Mouse (Mus musculus): Measurements from ENCODE around the gene Dnaja4. TPM values are rescaled to one million over a fixed set of nuclear protein-coding genes. Genes with fewer than 3 reads are reported as not detected.

Dnaja4 gene
- total RNA-seq, 2 experiments from 2014 or later, result 25.6 to 30.8 TPM

- peak; percentile 79 to 86 for DNase-seq (ENCODE audit: low spot score in 2 of 2)
Measured at GRCm38 (mm10) chr9:54699345-54700173, 886 bp downstream of the Dnaja4 start.

GRCm38 (mm10) chr9:54700174-54700475 lies 1.5 kb downstream of the Dnaja4 start:
- DNase-seq (ENCODE audit: low spot score in 2 of 2), result no peak

GRCm38 (mm10) chr9:54700746-54701145 lies 2.1 kb downstream of the Dnaja4 start:
- DNase-seq (ENCODE audit: low spot score in 2 of 2), result no peak

- DNase-seq (ENCODE audit: low spot score in 2 of 2), result no peak
Measured at GRCm38 (mm10) chr9:54702581-54702980, 3.9 kb downstream of the Dnaja4 start.

- no peak for DNase-seq (ENCODE audit: low spot score in 2 of 2)
Measured at GRCm38 (mm10) chr9:54704361-54704760, 5.7 kb downstream of the Dnaja4 start.

GRCm38 (mm10) chr9:54705561-54705960 lies 6.9 kb downstream of the Dnaja4 start:
- DNase-seq (ENCODE audit: low spot score in 2 of 2), result no peak

GRCm38 (mm10) chr9:54707288-54707999 lies 8.8 kb downstream of the Dnaja4 start:
- DNase-seq (ENCODE audit: low spot score in 2 of 2), result no peak

GRCm38 (mm10) chr9:54708085-54708484 lies 9.4 kb downstream of the Dnaja4 start:
- DNase-seq (ENCODE audit: low spot score in 2 of 2), result no peak

GRCm38 (mm10) chr9:54715776-54716175 lies 17.1 kb downstream of the Dnaja4 start:
- DNase-seq (ENCODE audit: low spot score in 2 of 2), result no peak

- no peak for DNase-seq (ENCODE audit: low spot score in 2 of 2)
Measured at GRCm38 (mm10) chr9:54717527-54717926, 18.9 kb downstream of the Dnaja4 start.

GRCm38 (mm10) chr9:54722156-54722555 lies 23.5 kb downstream of the Dnaja4 start:
- DNase-seq (ENCODE audit: low spot score in 2 of 2), result no peak

- DNase-seq (ENCODE audit: low spot score in 2 of 2), result no peak
Measured at GRCm38 (mm10) chr9:54722596-54722995, 23.9 kb downstream of the Dnaja4 start.

- DNase-seq (ENCODE audit: low spot score in 2 of 2), result no peak
Measured at GRCm38 (mm10) chr9:54726315-54726714, 27.6 kb downstream of the Dnaja4 start.

GRCm38 (mm10) chr9:54732122-54732521 lies 33.4 kb downstream of the Dnaja4 start:
- DNase-seq (ENCODE audit: low spot score in 2 of 2), result no peak

GRCm38 (mm10) chr9:54733921-54734638 lies 35.4 kb downstream of the Dnaja4 start, which contains the start of gene Wdr61:
Wdr61 (minus strand) TSS chr9:54734519.
- peak; percentile 96 to 98 for DNase-seq (ENCODE audit: low spot score in 2 of 2)

- DNase-seq (ENCODE audit: low spot score in 2 of 2), result no peak
Measured at GRCm38 (mm10) chr9:54734639-54735252, 36.1 kb downstream of the Dnaja4 start.

- DNase-seq (ENCODE audit: low spot score in 2 of 2), result peak in 1 of 2 experiments; percentile 24
Measured at GRCm38 (mm10) chr9:54736284-54736701, 37.6 kb downstream of the Dnaja4 start.

GRCm38 (mm10) chr9:54738376-54738775 lies 39.7 kb downstream of the Dnaja4 start:
- peak; percentile 52 to 76 for DNase-seq (ENCODE audit: low spot score in 2 of 2)

GRCm38 (mm10) chr9:54743891-54744290 lies 45.2 kb downstream of the Dnaja4 start:
- DNase-seq (ENCODE audit: low spot score in 2 of 2), result no peak

GRCm38 (mm10) chr9:54745740-54746370 lies 47.2 kb downstream of the Dnaja4 start:
- no peak for DNase-seq (ENCODE audit: low spot score in 2 of 2)
